Mouse (Mus musculus) bone marrow macrophage, adult 2 months (primary cell): ENCODE data around the gene Amn1. TPM values are rescaled to one million over a fixed set of nuclear protein-coding genes. Genes with fewer than 3 reads are reported as not detected.
"Not testable (repeated sequence)": the region's sequence is repeated elsewhere in the genome, so short reads cannot be mapped to it uniquely, and the experiment has no call there.

ENCODE experiments used
- H3K27ac ChIP-seq: 2 replicates; pipeline ENCODE4 v1.5.1; 2012; ENCODE audit warnings: low read depth, low read length; ENCODE audit not compliant: insufficient read depth
- H3K4me1 ChIP-seq: 2 replicates; pipeline ENCODE4 v1.6.1; 2012; ENCODE audit warnings: low read length; ENCODE audit not compliant: control insufficient read depth, insufficient read depth
- H3K4me3 ChIP-seq: 2 replicates; pipeline ENCODE4 v1.5.1; 2012; ENCODE audit warnings: mild to moderate bottlenecking, low read length, moderate library complexity; ENCODE audit not compliant: insufficient read depth
- CTCF ChIP-seq: IDR thresholded peaks from 2 replicates; pipeline ENCODE4 v1.5.1; 2012; ENCODE audit warnings: low read depth, mild to moderate bottlenecking, low read length, moderate library complexity
- POLR2A ChIP-seq: IDR thresholded peaks from 2 replicates; pipeline ENCODE4 v1.6.1; 2012; ENCODE audit warnings: mild to moderate bottlenecking, low read depth, low read length, borderline replicate concordance
- polyA plus RNA-seq: library from polyadenylated mRNA; stranded (reverse); fragments of >200 nt; gene quantifications from 2 replicates; pipeline ENCODE4 v1.2.4, GENCODE M21; 2012; ENCODE audit not compliant: missing spikeins, insufficient read depth, insufficient read length

The Amn1 gene
- polyA plus RNA-seq, 1 experiment, result 14.7 TPM

- Histone ChIP-seq H3K4me3 (no peak overlapping the region), H3K4me1 (no peaks in the 10 kb centered on the region), H3K27ac (peak overlapping the region; percentile 17; the same call in 1 of the 2 replicates)
- TF ChIP-seq CTCF, result no peak
- no peak for TF ChIP-seq POLR2A
Observed at GRCm38 (mm10) chr6:149139011-149139410, 49.5 kb downstream of the Amn1 start.

- Histone ChIP-seq H3K4me3 (no peak overlapping the region), H3K27ac (no peak overlapping the region), H3K4me1 (no peaks in the 10 kb centered on the region)
- TF ChIP-seq CTCF (no peak), POLR2A (no peak)
Observed at GRCm38 (mm10) chr6:149137936-149138335, 50.6 kb downstream of the Amn1 start.

DNA sequence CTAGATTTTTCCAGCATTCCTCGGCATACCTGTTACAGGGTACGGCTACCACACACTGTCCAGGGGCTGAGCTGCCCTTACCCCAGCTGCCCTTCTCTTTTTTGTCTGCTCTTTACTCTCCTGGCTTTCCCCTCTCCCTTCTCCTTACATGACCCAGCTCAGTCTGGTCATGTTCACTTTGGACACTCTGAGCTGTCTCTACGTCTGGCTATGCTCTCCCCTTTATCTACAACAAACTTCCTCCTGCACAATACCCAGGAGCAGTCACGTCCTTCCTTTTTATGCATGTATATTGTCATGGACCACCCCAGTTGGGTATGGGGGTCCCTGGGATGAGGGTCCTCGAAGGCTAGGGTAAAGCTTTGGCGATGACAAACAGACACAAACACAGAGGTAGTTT, 52.9 kb downstream of the Amn1 start:
- Histone ChIP-seq H3K27ac (no peak overlapping the region), H3K4me3 (no peak overlapping the region), H3K4me1 (peaks cover 3% of the 10 kb centered on the region; the same call in 1 of the 2 replicates)
- TF ChIP-seq CTCF, result no peak
- TF ChIP-seq POLR2A, result no peak

GRCm38 (mm10) chr6:149134391-149135150, 53.9 kb downstream of the Amn1 start:
- TF ChIP-seq CTCF (no peak), POLR2A (no peak)
- Histone ChIP-seq H3K27ac (no peak overlapping the region), H3K4me3 (no peak overlapping the region), H3K4me1 (peaks cover 3% of the 10 kb centered on the region; the same call in 1 of the 2 replicates)

GRCm38 (mm10) chr6:149132311-149133077, 56.0 kb downstream of the Amn1 start:
- Histone ChIP-seq H3K27ac (peak overlapping the region; percentile 9; the same call in 1 of the 2 replicates), H3K4me3 (no peak overlapping the region), H3K4me1 (peaks cover 3% of the 10 kb centered on the region; the same call in 1 of the 2 replicates)
- TF ChIP-seq CTCF, result no peak
- TF ChIP-seq POLR2A, result no peak

DNA sequence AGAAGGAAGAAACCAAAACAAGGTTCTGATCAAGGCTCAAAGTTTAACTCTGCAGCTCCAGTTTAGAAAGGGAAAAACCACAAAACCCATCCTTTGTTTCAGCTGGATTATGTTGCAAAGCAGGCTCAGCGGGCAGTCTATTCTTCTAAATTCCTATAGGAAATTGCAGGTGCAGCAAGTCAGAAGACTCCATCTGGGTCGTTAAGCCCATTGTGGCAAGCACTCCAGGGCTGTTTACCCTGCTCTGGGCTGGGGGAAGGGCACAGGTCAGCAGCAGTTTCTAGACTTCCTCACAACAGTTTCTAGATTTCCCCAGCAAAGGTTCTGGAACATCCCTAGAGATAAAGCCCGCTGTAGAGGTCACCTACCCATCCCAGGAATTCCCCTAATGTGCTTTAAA, 57.4 kb downstream of the Amn1 start:
- no peak overlapping the region for H3K4me3 ChIP-seq
- no peak for TF ChIP-seq CTCF
- no peak for TF ChIP-seq POLR2A
- H3K4me1 ChIP-seq, result peaks cover 3% of the 10 kb centered on the region; the same call in 1 of the 2 replicates
- no peak overlapping the region for H3K27ac ChIP-seq

GRCm38 (mm10) chr6:149129870-149130269, 58.6 kb downstream of the Amn1 start, which contains the start of gene Gm10203:
Gene Gm10203 (plus strand): TSS chr6:149130170.
- H3K27ac ChIP-seq, H3K4me1 ChIP-seq, H3K4me3 ChIP-seq: not testable (repeated sequence)

DNA sequence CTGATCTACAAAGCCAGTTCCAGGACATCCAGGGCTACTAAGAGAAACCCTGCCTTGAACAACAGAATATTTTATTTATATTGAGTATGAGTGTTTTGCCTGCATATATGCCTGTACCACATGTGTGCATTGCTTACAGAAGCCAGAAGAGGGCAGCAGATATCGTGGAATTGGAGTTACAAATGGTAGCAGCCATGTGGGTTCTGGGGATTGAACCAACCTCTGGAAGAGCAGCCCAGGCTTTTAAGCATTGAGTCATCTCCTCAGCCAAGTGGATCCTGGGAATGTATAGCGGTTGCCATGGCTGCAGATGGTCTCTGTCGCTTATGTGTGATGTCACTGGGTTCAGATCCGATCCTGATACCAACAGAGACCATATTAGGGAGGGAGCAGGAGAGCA, 61.8 kb downstream of the Amn1 start:
- no peaks in the 10 kb centered on the region for H3K4me1 ChIP-seq
- H3K27ac ChIP-seq, result no peak overlapping the region
- TF ChIP-seq CTCF (no peak), POLR2A (no peak)
- H3K4me3 ChIP-seq, result no peak overlapping the region

- no peak overlapping the region for H3K27ac ChIP-seq
- no peak overlapping the region for H3K4me3 ChIP-seq
- no peak for TF ChIP-seq CTCF
- no peak for TF ChIP-seq POLR2A
- H3K4me1 ChIP-seq, result no peaks in the 10 kb centered on the region
Observed at GRCm38 (mm10) chr6:149123042-149123441, 65.5 kb downstream of the Amn1 start.

- Histone ChIP-seq H3K4me3 (no peak overlapping the region), H3K4me1 (no peaks in the 10 kb centered on the region), H3K27ac (no peak overlapping the region)
- TF ChIP-seq CTCF (peak; percentile 54; the same call in 1 of the 2 replicates), POLR2A (no peak)
Observed at GRCm38 (mm10) chr6:149119853-149120252, 68.7 kb downstream of the Amn1 start.
